Mouse (Mus musculus) cerebellum, adult (tissue): ENCODE results near the gene Tacc3.

ENCODE experiments used
- ATAC-seq: cut with Nextera tagmentation; 2 replicates; pipeline ENCODE4 v1.9.2; 2017; ENCODE audit warnings: mild to moderate bottlenecking, moderate library complexity, mixed read lengths; ENCODE audit not compliant: insufficient number of reproducible peaks, low FRiP score, low TSS enrichment

Tacc3 gene

DNA sequence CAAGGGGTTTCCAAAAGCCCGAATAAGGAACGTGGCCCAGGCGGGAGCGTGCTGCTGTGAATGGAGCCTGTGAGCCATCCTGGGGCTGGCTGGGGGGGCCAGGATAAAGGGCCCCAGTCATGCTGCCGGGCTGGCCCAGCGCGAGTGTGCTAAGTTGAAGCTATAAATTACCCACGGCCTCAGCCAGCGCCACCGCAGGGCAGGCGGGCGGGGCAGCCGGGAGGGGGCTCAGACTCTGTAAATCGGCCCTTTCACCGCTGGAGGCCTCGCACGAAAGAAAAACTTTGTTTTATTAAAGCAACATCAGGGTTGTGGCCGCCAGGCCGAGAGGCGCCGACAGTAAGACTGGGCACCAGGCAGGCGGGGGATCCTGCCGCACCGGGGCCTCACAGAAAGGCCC is 34.5 kb downstream of the Tacc3 start:
- no peak for ATAC-seq

DNA sequence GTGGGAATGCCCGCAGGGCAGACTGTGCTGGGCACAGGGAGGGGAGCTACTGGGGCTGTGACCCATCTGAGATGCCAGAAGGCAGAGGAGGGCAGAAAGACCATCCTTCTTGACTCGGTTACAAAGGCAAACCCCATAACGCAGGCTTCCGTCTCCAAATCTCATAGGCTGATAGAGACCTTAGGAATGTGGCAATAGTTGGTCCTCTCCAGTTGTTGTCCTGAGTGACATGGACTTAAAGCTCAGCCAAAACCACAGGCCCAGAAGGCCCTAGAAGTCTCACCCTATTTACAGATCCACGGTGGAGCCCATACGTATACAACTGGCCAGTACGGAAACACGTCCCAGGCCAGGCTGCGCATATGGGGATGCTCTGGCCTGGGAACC is 36.5 kb downstream of the Tacc3 start:
- ATAC-seq: no peak

DNA sequence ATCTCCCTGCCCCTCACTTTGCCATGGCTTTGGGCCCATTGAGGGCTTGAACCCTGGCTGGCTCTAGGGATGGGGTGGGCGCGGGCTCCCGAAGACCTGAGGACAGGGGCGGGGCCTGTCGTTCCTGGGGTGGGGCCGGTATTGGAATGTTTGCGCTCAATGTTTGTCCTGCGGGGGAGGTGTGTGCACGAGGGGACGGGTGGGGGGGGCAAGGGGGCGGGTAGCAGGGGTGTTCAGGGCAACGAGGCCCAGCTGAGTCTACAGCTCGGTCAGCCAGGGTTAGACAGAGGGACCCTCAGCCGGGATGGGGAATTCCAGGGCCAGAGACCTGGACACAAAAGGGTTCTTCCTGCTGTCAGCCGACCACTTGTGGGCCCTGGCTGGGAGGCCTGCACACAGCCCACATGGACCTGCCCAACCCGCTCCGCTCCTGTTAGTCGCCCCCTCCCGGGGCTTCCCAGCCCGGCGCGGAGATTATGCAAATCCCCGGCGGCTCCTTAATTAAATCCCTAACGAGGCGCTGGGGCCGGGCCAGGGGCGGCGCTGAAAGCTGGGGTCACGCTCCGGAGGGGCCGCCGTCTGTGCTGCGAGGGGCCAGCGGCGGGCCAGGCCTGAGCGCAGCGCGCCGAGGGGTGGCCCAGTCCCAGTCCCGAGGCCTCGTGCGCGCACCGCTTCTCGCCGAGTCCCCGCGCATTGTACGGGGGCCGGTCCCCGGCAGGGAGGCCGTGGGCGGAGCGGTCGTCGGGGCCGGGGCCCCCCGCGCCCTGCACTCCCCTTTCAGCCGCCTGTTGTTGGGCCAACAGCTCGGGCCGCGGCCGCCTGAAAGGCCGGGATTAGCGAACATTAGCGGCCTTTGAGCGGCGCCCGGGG is 37.2 kb downstream of the Tacc3 start:
- no peak for ATAC-seq

DNA sequence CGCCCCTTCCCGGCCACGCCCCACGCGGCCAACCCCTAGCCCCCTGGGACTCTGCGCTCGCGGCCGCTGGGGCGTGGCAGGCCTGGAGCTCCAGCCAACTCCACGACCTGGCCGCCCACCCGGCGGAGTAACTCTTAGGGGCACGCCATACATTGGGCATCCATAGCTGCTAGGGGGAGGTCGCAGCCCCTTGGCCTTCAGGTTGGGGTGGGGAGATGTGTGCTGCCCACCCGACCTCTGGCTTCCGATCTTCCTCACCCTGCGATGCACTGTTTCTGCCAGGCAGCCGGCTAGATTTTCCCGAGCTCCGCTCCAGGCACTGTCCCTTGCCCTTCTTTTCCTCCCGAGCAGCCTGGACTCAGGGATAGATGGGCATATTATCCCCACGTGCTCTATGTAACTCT is 37.8 kb downstream of the Tacc3 start:
- ATAC-seq: no peak

DNA sequence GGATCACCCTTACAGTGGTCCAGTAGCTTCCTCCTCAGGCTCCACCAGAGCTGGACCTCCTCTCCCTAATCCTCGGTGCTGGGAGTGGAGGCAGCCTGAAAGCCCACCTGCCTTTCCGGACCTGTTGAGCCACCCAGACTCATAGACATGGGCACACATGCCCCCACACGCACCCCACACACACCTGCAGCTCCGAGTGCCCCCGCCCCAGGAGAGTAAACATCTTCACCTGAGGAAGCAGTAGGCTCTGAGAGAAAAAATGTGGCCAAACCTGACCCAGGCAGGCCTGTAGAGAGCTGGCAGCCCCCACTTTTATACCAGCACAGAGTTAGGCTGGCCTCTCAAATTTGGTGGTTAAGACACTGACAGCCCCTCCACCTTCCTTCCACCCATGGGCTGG is 38.5 kb downstream of the Tacc3 start:
- ATAC-seq: no peak

DNA sequence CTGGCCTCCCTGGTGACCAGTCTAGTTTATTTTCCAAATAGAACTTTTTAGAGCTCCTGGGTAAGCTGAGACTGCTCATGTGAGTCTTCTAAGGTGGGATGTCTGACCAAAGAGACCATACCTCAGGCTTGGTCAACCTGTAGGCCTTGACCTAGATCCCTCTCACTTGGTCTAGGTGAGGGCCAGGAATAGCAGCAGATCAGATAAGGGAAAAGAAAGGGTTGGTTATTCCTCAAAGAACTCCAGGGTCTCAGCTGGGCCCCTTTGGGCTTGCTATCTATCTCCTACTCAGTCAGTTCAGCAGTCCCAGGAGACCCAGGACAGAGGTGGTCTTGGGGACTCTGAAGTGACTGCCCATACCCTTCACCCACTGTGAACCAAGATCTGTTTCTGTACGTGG is 39.6 kb downstream of the Tacc3 start:
- no peak for ATAC-seq

DNA sequence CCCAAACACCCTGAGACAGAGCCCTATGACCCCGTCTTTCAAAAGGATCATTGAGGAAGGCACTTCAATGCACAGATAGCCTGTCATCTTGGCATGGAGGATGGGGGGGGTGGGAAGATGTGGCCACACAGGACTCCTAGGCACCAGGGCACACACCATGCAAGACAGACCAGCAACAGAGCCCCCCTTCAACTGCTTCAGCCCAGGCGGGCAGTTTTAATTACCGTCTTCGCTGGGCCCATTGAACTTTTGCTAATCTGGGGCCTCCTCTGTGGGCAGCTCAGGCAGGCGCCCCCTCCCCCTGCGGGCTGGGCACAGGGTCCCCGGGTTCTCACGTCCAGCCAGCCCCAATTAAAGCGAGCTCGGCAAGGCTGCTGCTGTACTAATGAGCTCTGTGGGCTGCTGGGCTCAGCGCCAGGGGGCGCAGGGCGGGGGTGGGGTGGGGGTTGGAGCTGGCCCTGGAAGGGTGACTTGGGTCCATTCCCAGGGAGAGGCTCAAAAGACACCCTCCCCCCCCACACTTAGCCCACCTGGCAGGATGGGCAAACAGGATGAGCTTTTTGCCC is 40.1 kb downstream of the Tacc3 start:
- ATAC-seq: no peak

DNA sequence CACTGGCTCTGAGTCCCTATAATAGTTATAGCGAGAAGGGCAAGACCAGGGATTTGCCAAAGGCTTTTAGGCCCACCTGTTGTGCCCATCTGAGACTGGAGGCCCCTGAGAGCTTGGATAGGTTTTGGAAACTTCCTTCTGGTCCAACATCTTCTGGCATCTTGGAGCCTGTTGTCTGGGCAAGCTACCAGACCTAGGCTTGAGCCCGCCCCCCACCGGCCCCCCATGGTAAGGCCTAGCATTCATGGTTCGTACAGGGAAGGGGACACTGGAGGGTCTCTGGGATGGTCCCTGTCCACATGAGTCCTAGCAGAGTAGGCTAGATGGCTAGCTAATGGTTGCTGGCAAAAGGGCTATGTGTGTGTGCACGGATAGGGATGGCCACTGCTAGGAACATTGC is 40.7 kb downstream of the Tacc3 start:
- no peak for ATAC-seq

DNA sequence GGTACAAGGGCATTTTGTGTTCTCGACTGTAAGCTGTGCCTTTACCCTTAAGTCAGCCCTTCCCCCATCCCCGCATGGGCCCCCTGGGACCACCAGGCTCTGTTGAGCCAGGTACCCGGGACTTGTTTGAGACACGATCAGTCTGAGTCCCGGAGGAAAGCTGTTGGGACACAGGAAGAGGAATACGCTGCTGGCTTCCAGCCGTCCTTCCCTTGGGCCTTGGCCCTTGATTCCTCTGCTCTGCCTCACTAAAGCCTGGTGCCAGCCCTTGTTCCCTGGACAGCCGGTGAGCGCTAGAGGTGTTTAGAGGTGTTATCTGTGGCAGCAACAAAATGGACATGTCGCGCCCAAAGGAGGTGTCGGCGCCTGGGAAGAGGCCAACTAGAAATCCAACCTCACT is 42.1 kb downstream of the Tacc3 start:
- ATAC-seq: no peak

DNA sequence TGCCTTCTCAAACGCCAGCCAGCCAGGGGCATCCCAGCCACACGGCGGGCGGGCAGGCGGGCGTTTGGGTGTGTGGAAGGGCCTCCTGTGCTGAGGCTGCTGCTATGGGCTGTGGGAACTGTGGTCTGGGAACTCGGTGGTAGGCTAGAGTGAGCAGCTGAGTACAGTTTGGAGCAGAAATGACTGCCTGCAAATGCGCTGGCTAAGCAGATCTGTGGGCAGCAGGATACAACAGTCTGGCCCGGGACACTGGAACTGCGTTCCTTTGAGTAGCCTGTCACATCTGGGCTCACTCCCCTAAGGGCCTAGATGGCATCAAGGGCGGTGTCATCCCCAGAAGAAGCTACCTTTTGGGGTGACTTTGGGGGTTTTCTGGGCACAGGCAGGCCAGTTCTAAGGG is 43.9 kb downstream of the Tacc3 start:
- no peak for ATAC-seq

DNA sequence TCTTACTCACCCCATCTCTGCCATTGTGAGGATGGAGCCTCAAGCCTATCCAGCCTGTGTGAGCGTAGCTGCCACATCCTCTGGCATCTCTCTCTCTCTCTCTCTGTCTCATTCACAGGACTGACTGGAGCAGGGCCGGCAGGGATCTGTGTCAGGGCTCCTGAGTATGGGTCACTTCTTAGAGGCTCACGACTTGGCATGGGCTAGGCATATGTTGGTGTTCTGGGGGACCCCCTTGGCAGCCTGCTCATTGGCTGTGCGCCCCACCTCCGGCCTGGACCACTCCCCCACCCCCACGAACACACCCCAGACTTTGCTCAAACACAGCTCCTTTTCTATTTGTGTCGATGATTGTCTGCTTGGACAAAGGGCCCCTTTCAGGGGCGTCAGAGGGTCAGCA is 46.1 kb downstream of the Tacc3 start:
- no peak for ATAC-seq

DNA sequence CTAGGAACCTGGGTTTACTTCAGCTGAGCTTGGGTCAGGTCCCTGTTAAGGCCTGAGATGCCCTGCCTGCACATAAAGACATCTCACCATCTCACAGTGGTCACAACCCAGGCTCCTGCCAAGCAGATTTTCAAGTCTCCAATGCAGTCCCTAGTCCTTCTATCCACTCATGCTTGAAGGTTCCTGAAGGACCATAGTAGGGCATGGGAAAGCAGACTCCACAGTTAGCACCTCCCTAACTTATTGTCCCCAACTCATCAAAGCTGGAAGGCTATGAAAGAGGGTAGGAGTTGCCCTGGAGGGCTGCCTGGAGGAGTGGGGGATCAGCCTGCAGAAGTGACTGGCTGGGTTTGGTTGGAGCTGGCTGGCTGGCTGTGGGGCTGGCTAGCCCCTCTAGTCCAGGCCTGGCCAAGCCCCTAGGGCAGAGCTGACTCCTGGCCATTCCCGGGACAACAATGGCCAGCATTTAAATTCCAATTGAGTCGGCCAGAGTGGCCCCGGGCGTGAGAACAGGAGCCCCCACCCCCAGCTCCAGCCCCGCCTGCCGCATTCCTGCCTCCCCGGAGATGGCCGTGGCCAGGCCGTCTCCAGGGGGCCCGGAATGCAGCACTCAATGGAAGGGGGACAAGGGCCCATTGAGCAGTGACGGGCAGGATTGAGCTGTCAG is 47.1 kb downstream of the Tacc3 start:
- ATAC-seq: no peak

DNA sequence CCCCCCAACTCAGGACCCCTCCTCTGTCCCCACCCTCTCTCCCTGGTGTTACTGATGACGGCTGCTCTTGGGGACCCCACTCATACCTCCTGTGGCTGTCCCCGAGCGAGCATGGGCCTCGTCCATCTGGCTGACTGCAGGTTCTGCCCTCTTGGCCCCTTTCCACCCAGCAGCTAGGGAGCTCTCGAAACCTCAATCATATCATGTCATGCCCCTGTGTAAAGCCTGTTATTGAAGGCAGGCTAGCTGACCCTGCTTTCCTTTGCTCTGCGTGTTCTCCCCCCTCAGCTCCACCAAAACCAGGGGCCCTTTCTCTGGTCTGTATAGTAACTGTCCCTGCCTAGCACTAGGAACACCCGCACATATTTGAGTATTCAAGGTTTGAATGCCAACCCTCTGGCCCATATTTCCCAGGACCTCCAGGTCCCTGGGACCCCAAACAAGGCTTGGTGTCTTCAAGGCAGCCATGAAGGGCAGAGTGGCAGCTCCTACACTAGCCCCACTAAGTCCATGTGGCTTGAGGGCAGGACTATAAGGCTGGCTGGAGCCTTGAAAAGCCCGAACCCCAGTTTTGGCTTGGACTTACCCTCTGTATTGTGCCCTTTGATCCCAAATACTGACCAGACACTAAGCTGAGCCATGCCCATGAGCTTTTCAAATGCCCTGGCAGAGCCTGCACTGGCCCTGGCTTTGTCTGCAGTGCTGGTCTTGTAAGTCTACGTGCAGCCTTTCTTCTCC is 47.9 kb downstream of the Tacc3 start:
- ATAC-seq: no peak

DNA sequence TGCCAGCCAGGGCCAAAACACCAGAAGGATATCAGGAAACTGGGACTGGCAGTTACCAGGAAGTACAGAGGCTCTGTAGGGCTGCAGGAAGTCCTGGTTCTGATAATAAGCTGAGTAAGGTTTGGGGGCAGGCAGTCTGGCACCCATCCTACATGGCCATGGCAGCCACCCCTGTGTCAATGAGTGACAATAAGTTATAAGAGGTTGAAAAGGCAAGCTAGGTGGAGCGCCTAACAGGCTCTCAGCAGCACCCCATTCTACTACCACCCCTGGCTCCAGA is 48.4 kb downstream of the Tacc3 start:
- ATAC-seq: no peak

DNA sequence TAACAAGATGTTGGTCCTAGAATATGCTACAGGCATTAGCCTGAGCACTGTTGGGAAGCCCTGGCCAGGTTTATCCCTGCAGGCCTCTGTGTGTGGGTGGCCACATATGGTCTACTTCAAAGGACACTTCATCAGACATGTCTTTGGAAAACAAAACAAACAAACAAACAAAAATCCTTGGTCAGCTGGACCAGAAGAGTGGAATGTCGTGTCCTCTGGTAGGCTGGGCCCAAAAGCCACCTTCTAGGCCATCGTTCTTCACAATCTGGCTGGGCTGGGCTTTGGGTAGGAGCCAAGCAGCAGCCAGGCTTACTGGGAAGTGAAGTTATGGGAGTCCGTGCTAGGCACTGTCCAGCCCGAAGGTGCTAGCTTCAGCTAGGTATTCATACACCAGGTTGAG is 49.2 kb downstream of the Tacc3 start:
- ATAC-seq: no peak

DNA sequence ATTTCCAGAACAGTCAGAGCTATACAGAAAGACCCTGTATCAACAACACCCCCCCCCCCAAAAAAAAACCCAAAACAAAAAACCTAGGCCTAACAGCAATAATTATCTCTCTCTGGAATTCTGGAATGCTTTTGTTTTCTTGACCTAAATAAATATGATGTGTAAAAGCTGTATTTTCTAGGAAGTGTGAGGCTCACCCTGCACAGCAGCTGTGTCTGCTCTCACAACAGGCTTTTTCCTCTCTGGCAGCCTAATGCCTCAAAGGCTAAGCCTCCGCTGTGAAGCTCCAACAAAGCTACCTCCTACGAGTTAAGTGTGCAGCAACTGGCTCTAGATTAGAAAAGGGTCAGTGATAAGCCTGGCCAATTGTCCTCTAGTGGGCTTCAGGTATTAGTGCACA is 51.1 kb downstream of the Tacc3 start:
- no peak for ATAC-seq

DNA sequence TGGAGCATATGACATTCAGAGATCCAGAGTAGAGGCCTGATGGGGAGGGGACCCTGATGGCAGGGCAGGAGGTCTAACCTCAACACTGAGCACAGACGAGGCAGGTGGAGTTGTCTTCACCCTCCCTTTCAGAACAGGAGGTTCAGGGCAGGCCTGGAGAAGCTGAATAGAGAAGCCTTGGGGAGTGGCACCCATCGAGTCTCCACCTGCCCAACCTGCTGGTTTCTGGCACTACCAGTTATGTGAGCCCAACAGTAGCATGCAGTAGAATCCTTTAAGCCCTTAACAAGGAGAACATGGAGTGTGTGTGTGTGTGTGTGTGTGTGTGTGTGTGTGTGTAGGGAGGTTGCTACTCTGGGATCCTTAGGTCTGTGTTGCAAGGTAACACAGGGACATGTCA is 54.6 kb downstream of the Tacc3 start:
- no peak for ATAC-seq

DNA sequence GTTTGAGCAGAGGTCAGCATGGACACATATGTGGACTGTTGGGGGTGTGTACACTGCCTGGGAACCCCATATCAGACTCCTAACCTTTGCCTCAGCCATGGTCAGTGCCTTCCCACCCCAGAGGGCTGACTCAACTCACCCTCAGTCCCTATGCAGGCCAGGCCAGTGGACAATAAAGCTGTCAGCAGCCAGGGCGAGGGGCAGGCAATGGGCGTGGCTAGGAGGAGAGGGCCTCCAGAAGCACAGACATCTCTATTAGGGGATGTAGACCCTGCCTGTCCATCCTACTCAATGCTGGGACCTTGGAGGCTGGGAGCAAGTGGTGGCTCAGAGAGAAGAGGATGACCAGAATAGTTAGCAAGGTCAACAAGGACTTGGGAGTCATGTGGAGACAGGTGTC is 57.3 kb downstream of the Tacc3 start:
- no peak for ATAC-seq

DNA sequence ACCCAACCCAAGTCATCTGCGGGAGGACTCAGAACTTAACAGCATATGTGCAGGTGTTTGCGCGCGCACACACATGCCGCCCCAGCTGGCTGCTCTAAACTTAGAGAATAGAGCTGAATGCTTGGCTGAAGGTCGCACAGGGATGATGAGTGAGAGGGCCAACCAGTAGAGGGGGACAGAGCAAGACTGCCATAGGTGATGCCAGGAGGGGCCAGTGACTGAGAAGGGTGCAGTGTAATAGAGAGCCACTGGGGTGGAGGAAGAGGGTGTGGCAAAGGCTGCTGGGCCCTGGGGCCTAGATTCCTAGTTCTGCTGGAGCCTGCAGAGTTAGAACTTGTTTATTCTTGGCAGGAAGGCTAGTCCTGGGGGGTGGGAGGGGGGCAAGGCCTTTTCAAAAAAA is 58.5 kb downstream of the Tacc3 start:
- no peak for ATAC-seq

DNA sequence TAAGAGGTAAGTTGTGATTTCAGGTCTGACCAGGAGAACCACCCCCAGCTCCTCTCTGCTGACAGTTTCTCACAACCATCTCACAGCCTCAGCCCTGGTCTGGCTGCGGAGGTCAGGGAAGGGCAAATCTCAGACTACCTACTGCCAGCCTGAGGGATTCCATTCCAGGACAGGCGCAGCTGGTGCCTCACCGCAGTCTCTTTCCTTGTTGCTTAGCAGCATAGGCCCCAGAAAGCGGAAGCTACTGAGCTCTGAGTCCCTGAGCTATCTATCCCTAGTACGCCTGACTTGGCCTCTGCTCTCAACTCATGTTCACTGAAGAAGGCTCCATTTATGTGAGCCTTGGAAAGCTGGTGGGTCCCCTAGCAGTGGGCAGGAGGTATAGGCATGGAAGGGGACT is 60.5 kb downstream of the Tacc3 start:
- ATAC-seq: no peak

DNA sequence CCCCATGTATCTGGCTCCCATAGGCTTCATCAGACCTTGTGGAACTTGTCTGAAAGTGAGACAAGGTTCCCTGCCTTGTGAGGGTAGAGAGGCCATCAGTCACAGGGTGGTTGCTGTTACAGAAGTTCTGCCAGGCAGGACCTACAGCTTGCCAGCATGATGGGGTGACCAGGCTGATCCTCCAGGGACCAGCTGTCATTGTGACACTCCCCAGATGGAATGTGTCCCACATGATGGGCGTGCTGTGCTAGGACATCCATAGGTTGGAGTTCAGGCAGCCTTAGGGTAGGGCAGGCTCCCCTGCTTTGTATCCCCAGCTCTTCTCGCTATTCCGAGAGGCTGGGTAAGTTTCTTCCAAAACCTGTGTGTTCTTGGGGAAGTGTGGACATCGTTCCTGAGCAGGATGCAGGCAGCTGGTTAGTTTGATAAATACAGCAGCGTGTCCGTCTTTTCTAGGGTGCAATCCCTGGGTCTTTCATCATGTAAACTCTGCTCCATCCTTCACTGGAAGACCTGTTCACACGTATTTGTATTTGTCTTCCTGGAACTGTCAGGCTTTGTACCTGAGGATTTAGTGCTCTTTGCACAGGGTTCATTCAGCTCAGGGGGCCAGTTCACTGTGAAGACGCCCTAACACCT is 63.0 kb downstream of the Tacc3 start:
- ATAC-seq: no peak
